Mouse (Mus musculus): ENCODE measurements around the gene Bmpr1b. TPM values are rescaled to one million over a fixed set of nuclear protein-coding genes. Genes with fewer than 3 reads are reported as not detected.

Bmpr1b gene
- polyA plus RNA-seq, 1 experiment from 2014 or later: 2.7 TPM

DNA sequence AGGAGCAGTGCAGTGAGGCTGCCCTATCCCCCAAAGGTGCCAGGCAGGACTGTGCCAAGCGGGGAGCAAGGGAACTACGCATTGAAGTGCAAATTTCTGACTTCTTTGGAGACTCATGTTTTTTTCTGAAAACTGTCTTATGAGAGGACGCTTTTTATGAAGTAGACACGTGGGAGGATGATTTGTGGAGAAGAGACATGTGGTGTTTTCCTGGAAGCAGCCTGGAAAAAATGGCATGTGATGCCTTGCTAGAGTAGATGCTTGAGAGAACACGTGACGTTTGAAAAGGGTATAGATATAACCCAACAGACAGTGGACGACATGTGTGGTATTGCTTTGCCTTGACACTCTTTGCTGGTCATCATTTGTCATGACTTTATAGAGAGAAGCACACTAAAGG, 319.1 kb downstream of the Bmpr1b start:
- ATAC-seq (ENCODE audit: low FRiP score, low TSS enrichment) (no peak), DNase-seq (ENCODE audit: low spot score) (no peak)
- TF ChIP-seq EP300 (optimal IDR thresholded peaks at IDR 0.05): no peak
- no peak for TF ChIP-seq CTCF (IDR thresholded peaks at IDR 0.05; ENCODE audit: low read depth)
- H3K9me3 ChIP-seq (ENCODE audit: control insufficient read depth, low read length): no peaks in the 10 kb centered on the region
- H3K36me3 ChIP-seq (ENCODE audit: control insufficient read depth, insufficient read depth, low read length): no peaks in the 10 kb centered on the region
- no peak overlapping the region for H3K9ac ChIP-seq (ENCODE audit: low read length)
- WGBS: 86% methylated on average over 7 of the region's 7 CpGs
- no peak overlapping the region for H3K4me3 ChIP-seq (ENCODE audit: low read depth, low read length)
- H3K4me1 ChIP-seq (replicated peaks; ENCODE audit: control insufficient read depth, insufficient read depth): no peaks in the 10 kb centered on the region
- no peak overlapping the region for H3K4me2 ChIP-seq (replicated peaks; ENCODE audit: low read depth)
- H3K27me3 ChIP-seq (ENCODE audit: control insufficient read depth, insufficient read depth, low read length): no peaks in the 10 kb centered on the region
- no peak overlapping the region for H3K27ac ChIP-seq (replicated peaks)

DNA sequence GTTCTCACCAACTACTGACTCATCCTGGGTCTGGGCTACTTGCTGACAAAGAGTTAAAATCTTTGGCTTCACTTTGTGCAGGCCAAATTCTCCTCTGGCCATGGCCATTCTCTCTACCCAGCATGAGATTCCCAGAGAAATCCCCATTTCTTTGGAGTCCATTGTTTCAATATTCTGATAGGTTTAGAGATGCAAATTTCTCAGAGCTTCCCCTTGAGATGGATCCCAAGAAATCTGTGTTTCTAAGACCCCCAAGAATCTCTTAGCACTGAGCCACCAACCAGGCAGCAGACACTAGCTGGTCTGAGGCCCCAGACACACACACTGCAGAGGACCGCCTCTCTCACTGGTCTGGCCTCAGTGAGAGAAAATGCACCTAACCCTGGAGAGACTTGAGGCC, 320.0 kb downstream of the Bmpr1b start:
- Histone ChIP-seq H3K27me3 (ENCODE audit: control insufficient read depth, insufficient read depth, low read length) (no peaks in the 10 kb centered on the region), H3K9me3 (ENCODE audit: control insufficient read depth, low read length) (no peaks in the 10 kb centered on the region), H3K9ac (ENCODE audit: low read length) (no peak overlapping the region), H3K27ac (replicated peaks) (no peak overlapping the region), H3K4me3 (ENCODE audit: low read depth, low read length) (no peak overlapping the region), H3K36me3 (ENCODE audit: control insufficient read depth, insufficient read depth, low read length) (no peaks in the 10 kb centered on the region), H3K4me1 (replicated peaks; ENCODE audit: control insufficient read depth, insufficient read depth) (no peaks in the 10 kb centered on the region), H3K4me2 (replicated peaks; ENCODE audit: low read depth) (no peak overlapping the region)
- no peak for DNase-seq (ENCODE audit: low spot score)
- TF ChIP-seq CTCF (IDR thresholded peaks at IDR 0.05; ENCODE audit: low read depth): no peak
- no peak for TF ChIP-seq EP300 (optimal IDR thresholded peaks at IDR 0.05)
- no peak for ATAC-seq (ENCODE audit: low FRiP score, low TSS enrichment)
- 91% methylated on average over 1 of the region's 1 CpGs for WGBS

DNA sequence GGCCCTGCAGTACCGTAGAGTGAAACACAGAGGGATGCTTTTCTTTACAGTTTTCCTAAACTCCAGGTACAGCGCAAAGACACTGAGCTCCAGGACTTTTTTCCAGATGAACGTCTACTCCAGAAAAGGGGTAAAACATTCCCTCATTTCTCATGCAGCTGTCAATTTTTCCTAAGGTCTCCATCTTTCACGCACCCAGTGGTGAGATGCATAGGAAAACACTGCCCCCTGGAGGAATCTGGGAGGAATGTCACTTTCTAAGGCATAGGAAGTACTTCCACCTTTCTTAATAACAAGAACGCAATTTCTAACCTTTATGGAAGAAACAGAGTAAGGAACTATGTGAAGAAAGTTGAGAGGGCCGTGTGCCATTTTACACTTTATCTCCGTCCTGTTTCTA, 330.4 kb downstream of the Bmpr1b start:
- no peaks in the 10 kb centered on the region for H3K27me3 ChIP-seq (ENCODE audit: control insufficient read depth, insufficient read depth, low read length)
- no peaks in the 10 kb centered on the region for H3K4me1 ChIP-seq (replicated peaks; ENCODE audit: control insufficient read depth, insufficient read depth)
- H3K4me2 ChIP-seq (replicated peaks; ENCODE audit: low read depth): no peak overlapping the region
- no peak overlapping the region for H3K9ac ChIP-seq (ENCODE audit: low read length)
- H3K27ac ChIP-seq (replicated peaks): no peak overlapping the region
- TF ChIP-seq EP300 (optimal IDR thresholded peaks at IDR 0.05): no peak
- peak; percentile 83 for TF ChIP-seq CTCF (IDR thresholded peaks at IDR 0.05; ENCODE audit: low read depth)
- no peaks in the 10 kb centered on the region for H3K9me3 ChIP-seq (ENCODE audit: control insufficient read depth, low read length)
- no peak overlapping the region for H3K4me3 ChIP-seq (ENCODE audit: low read depth, low read length)
- 51% methylated on average over 7 of the region's 7 CpGs for WGBS
- H3K36me3 ChIP-seq (ENCODE audit: control insufficient read depth, insufficient read depth, low read length): no peaks in the 10 kb centered on the region
- ATAC-seq (ENCODE audit: low FRiP score, low TSS enrichment) (no peak), DNase-seq (ENCODE audit: low spot score) (no peak)

DNA sequence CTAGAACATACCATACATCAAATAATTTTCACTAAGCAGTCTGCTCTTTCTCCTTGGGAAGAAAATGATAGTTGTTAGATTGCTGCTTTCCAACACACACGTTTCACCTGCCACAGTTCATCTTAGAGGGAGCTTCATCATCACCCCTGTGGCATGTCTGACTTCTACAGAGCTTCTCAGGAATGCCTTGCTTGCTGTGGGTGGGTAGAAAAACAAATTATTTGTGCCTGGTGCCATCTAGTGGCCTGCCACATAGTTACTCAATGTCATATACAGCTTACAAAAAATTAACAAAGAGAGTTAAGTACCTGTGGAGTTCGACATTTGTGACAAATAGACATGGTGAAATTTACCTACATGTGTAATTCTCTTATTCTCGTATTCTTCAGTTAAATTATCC, 338.1 kb downstream of the Bmpr1b start:
- 17% methylated on average over 3 of the region's 3 CpGs for WGBS
- ATAC-seq (ENCODE audit: low FRiP score, low TSS enrichment): no peak
- Histone ChIP-seq H3K27ac (replicated peaks) (no peak overlapping the region), H3K27me3 (ENCODE audit: control insufficient read depth, insufficient read depth, low read length) (no peaks in the 10 kb centered on the region), H3K4me1 (replicated peaks; ENCODE audit: control insufficient read depth, insufficient read depth) (no peaks in the 10 kb centered on the region), H3K36me3 (ENCODE audit: control insufficient read depth, insufficient read depth, low read length) (no peaks in the 10 kb centered on the region), H3K9me3 (ENCODE audit: control insufficient read depth, low read length) (no peaks in the 10 kb centered on the region), H3K4me3 (ENCODE audit: low read depth, low read length) (no peak overlapping the region), H3K4me2 (replicated peaks; ENCODE audit: low read depth) (no peak overlapping the region), H3K9ac (ENCODE audit: low read length) (no peak overlapping the region)
- DNase-seq (ENCODE audit: low spot score): peak; percentile 51
- TF ChIP-seq CTCF (IDR thresholded peaks at IDR 0.05; ENCODE audit: low read depth): peak; percentile 81
- no peak for TF ChIP-seq EP300 (optimal IDR thresholded peaks at IDR 0.05)

DNA sequence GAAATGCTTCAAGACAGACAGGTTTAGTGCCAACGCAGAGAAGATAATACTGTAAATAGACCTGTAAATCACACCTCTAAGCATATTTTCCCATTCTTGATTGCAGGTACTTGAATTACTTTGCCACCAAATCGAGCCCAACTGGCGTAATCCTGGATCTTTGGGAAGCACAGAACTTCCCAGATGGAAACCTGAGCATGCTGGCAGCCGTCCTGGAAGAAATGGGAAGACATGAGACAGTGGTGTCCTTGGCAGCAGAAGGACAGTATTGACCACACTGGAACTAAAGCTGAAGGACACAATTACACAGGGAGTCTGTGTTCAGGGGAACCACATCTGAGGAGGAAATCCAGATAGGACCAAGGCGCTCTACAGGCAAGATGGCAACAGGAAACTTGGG, 340.9 kb downstream of the Bmpr1b start:
- Histone ChIP-seq H3K4me1 (replicated peaks; ENCODE audit: control insufficient read depth, insufficient read depth) (no peaks in the 10 kb centered on the region), H3K4me2 (replicated peaks; ENCODE audit: low read depth) (no peak overlapping the region), H3K9me3 (ENCODE audit: control insufficient read depth, low read length) (no peaks in the 10 kb centered on the region), H3K9ac (ENCODE audit: low read length) (no peak overlapping the region), H3K27ac (replicated peaks) (no peak overlapping the region), H3K4me3 (ENCODE audit: low read depth, low read length) (no peak overlapping the region), H3K36me3 (ENCODE audit: control insufficient read depth, insufficient read depth, low read length) (no peaks in the 10 kb centered on the region), H3K27me3 (ENCODE audit: control insufficient read depth, insufficient read depth, low read length) (no peaks in the 10 kb centered on the region)
- no peak for ATAC-seq (ENCODE audit: low FRiP score, low TSS enrichment)
- DNase-seq (ENCODE audit: low spot score): no peak
- WGBS: 81% methylated on average over 5 of the region's 5 CpGs
- no peak for TF ChIP-seq CTCF (IDR thresholded peaks at IDR 0.05; ENCODE audit: low read depth)
- TF ChIP-seq EP300 (optimal IDR thresholded peaks at IDR 0.05): no peak

DNA sequence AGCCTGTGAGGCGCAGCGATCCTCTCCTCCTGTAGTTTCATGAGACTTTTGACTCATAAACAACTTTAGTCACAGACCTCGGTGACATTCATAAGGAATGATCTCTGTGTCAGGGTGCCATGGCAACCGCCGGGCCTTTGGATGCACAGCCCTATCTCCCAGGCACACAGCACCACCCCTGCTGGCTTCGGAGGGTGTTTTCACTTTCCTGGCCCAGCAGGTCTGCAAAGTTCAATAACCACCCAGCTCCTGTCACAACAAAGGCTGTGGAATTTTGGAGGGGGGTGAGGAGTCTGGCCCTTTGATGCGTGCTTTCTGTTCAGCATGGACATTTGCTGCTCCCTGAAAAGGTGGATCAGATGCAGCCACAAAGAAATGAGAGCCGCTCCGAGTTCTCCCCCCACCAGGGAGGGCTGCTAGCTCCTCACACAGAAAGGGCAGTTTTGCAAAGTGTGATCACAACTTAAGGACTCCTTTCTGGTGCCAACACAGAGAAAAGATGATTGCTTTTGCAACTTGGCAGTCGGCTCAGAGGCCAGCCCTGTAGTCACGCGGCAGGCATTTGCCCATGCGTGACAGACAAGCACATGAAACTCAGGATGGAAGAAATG, 349.8 kb downstream of the Bmpr1b start:
- no peaks in the 10 kb centered on the region for H3K36me3 ChIP-seq (ENCODE audit: control insufficient read depth, insufficient read depth, low read length)
- no peak overlapping the region for H3K9ac ChIP-seq (ENCODE audit: low read length)
- no peak for TF ChIP-seq CTCF (IDR thresholded peaks at IDR 0.05; ENCODE audit: low read depth)
- TF ChIP-seq EP300 (optimal IDR thresholded peaks at IDR 0.05): no peak
- 36% methylated on average over 13 of the region's 13 CpGs for WGBS
- ATAC-seq (ENCODE audit: low FRiP score, low TSS enrichment) (no peak), DNase-seq (ENCODE audit: low spot score) (no peak)
- H3K27me3 ChIP-seq (ENCODE audit: control insufficient read depth, insufficient read depth, low read length): no peaks in the 10 kb centered on the region
- H3K4me3 ChIP-seq (ENCODE audit: low read depth, low read length): no peak overlapping the region
- H3K27ac ChIP-seq (replicated peaks): no peak overlapping the region
- no peaks in the 10 kb centered on the region for H3K4me1 ChIP-seq (replicated peaks; ENCODE audit: control insufficient read depth, insufficient read depth)
- no peaks in the 10 kb centered on the region for H3K9me3 ChIP-seq (ENCODE audit: control insufficient read depth, low read length)
- H3K4me2 ChIP-seq (replicated peaks; ENCODE audit: low read depth): no peak overlapping the region

All from stomach, postnatal 0 days (tissue).